Mouse (Mus musculus): Measurements from ENCODE around the gene Rps6ka4. TPM values are rescaled to one million over a fixed set of nuclear protein-coding genes. Genes with fewer than 3 reads are reported as not detected.
A peak's percentile ranks its signal among the peaks of the same experiment; 100 is the strongest.

Rps6ka4 gene
- polyA plus RNA-seq, 1 experiment from 2014 or later: 28.6 TPM

- Histone ChIP-seq H3K4me2 (no peak overlapping the region), H3K9me3 (ENCODE audit: low read depth, low read length) (no peaks in the 10 kb centered on the region), H3K27ac (ENCODE audit: low read depth) (no peak overlapping the region), H3K36me3 (ENCODE audit: insufficient read depth) (no peaks in the 10 kb centered on the region), H3K27me3 (ENCODE audit: insufficient read depth, low read length) (peaks cover 12% of the 10 kb centered on the region; the same call in 1 of the 2 replicates), H3K4me3 (ENCODE audit: low read depth, low read length) (no peak overlapping the region), H3K9ac (no peak overlapping the region), H3K4me1 (ENCODE audit: insufficient read depth) (0 out of 2 replicates have a peak, but pooled peaks cover 7% of the 10 kb centered on the region)
- ATAC-seq (ENCODE audit: insufficient read depth): no peak
- TF ChIP-seq CTCF (IDR thresholded peaks at IDR 0.05; ENCODE audit: low read depth): no peak
- WGBS: 40% methylated on average over 3 of the region's 3 CpGs
- no peak for DNase-seq
Observed at GRCm38 (mm10) chr19:6857003-6857360, 16.5 kb upstream of the Rps6ka4 start.

GRCm38 (mm10) chr19:6856281-6857002 is 16.0 kb upstream of the Rps6ka4 start:
- Histone ChIP-seq H3K9ac (no peak overlapping the region), H3K36me3 (ENCODE audit: insufficient read depth) (no peaks in the 10 kb centered on the region), H3K4me1 (ENCODE audit: insufficient read depth) (0 out of 2 replicates have a peak, but pooled peaks cover 7% of the 10 kb centered on the region), H3K27me3 (ENCODE audit: insufficient read depth, low read length) (peaks cover 12% of the 10 kb centered on the region; the same call in 1 of the 2 replicates), H3K4me3 (ENCODE audit: low read depth, low read length) (no peak overlapping the region), H3K9me3 (ENCODE audit: low read depth, low read length) (no peaks in the 10 kb centered on the region), H3K4me2 (no peak overlapping the region), H3K27ac (ENCODE audit: low read depth) (no peak overlapping the region)
- WGBS: 30% methylated on average over 12 of the region's 12 CpGs
- TF ChIP-seq CTCF (IDR thresholded peaks at IDR 0.05; ENCODE audit: low read depth): peak; percentile 67
- ATAC-seq (ENCODE audit: insufficient read depth): no peak; the same call in 1 of the 2 replicates
- DNase-seq: peak; percentile 81

- 3% methylated on average over 38 of the region's 38 CpGs for WGBS
- H3K9me3 ChIP-seq (ENCODE audit: low read depth, low read length): no peaks in the 10 kb centered on the region
- ATAC-seq (ENCODE audit: insufficient read depth): peak; percentile 56; the same call in 1 of the 2 replicates
- H3K4me1 ChIP-seq (ENCODE audit: insufficient read depth): 0 out of 2 replicates have a peak, but pooled peaks cover 7% of the 10 kb centered on the region
- H3K27me3 ChIP-seq (ENCODE audit: insufficient read depth, low read length): peaks cover 12% of the 10 kb centered on the region; the same call in 1 of the 2 replicates
- peak overlapping the region; percentile 54 for H3K4me2 ChIP-seq
- peak overlapping the region; percentile 14 for H3K4me3 ChIP-seq (ENCODE audit: low read depth, low read length)
- DNase-seq: peak; percentile 75
- no peaks in the 10 kb centered on the region for H3K36me3 ChIP-seq (ENCODE audit: insufficient read depth)
- no peak overlapping the region for H3K27ac ChIP-seq (ENCODE audit: low read depth)
- peak; percentile 40 for TF ChIP-seq CTCF (IDR thresholded peaks at IDR 0.05; ENCODE audit: low read depth)
- peak overlapping the region; percentile 26; the same call in 1 of the 2 replicates for H3K9ac ChIP-seq
Observed at GRCm38 (mm10) chr19:6855225-6856031, 15.0 kb upstream of the Rps6ka4 start.

DNA sequence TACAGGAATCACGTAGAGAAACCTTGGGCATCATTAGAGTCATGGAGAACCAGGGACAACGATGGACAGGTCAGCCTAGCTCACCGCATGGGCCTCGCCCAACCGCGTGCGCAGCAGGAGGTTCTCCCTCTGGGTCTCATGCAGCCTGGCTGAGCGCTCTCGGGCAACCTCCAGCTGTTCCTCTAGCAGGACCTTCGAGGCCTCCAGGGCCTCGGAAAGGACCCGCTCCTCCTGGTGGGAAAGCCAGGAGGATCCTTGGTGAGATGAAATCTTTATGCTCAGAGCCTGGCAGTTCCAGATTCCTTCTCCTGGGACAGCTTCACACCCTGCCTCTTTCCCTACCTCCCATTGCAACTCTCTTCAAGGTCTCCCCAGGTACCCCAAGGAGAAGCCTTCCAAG is 14.2 kb upstream of the Rps6ka4 start:
- ATAC-seq (ENCODE audit: insufficient read depth): 0 out of 2 replicates have a peak, but pooled peaks have one; percentile 8
- no peaks in the 10 kb centered on the region for H3K9me3 ChIP-seq (ENCODE audit: low read depth, low read length)
- H3K4me1 ChIP-seq (ENCODE audit: insufficient read depth): 0 out of 2 replicates have a peak, but pooled peaks cover 7% of the 10 kb centered on the region
- H3K4me3 ChIP-seq (ENCODE audit: low read depth, low read length): no peak overlapping the region
- H3K4me2 ChIP-seq: peak overlapping the region; percentile 54
- peaks cover 17% of the 10 kb centered on the region; the same call in 1 of the 2 replicates for H3K27me3 ChIP-seq (ENCODE audit: insufficient read depth, low read length)
- no peak overlapping the region for H3K27ac ChIP-seq (ENCODE audit: low read depth)
- WGBS: 81% methylated on average over 12 of the region's 12 CpGs
- no peaks in the 10 kb centered on the region for H3K36me3 ChIP-seq (ENCODE audit: insufficient read depth)
- H3K9ac ChIP-seq: no peak overlapping the region
- no peak for TF ChIP-seq CTCF (IDR thresholded peaks at IDR 0.05; ENCODE audit: low read depth)
- DNase-seq: no peak

GRCm38 (mm10) chr19:6853903-6854302 is 13.5 kb upstream of the Rps6ka4 start:
- WGBS: 67% methylated on average over 8 of the region's 8 CpGs

DNA sequence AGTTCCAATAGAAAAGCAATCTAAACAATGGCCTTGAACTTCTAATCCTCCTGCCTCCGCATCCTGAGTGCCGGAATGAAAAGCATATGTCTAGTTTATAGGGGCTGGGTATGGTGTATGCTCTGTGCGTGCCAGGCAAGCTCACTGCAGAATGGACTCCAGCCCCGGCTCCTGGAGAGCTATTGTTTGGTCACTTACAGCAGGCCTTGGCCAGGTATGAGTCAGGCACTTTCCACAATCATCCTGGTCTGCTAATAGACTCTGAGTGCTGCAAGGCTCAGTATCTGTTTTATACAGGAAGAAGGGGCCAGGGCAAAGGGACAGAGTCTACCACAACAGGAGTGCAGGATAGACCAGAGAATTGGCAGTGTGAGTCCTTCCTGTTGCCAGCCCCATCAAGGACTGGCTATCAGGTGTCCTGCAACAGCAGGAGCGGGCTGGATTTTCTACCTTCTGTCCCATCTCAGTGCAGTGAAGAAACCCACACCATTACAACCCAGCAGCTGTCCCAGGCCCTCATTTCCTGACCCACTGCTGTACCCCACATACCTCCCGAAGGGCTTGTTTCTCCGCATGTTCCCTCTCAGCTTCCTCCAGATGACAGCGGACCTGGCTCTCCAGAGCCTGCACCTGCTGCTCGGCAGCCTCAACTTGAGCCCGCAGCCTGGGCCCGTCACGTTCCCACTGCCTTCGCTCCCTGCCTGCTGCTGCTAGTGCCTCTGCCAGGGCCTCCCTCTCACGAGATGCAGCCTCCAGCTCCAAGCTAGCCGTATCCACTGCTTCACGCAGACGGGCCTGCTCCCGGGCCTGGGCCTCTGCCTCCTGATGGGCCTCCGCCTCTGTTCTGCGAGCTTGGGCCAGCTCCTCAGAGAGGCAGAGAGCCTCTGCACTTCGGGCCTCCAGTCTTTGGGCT is 12.2 kb upstream of the Rps6ka4 start:
- Histone ChIP-seq H3K4me3 (ENCODE audit: low read depth, low read length) (no peak overlapping the region), H3K4me2 (no peak overlapping the region), H3K4me1 (ENCODE audit: insufficient read depth) (0 out of 2 replicates have a peak, but pooled peaks cover 7% of the 10 kb centered on the region), H3K27ac (ENCODE audit: low read depth) (no peak overlapping the region), H3K36me3 (ENCODE audit: insufficient read depth) (no peaks in the 10 kb centered on the region), H3K9me3 (ENCODE audit: low read depth, low read length) (no peaks in the 10 kb centered on the region), H3K9ac (no peak overlapping the region), H3K27me3 (ENCODE audit: insufficient read depth, low read length) (peaks cover 37% of the 10 kb centered on the region)
- TF ChIP-seq CTCF (IDR thresholded peaks at IDR 0.05; ENCODE audit: low read depth): no peak
- no peak for ATAC-seq (ENCODE audit: insufficient read depth)
- DNase-seq: no peak
- WGBS: 75% methylated on average over 21 of the region's 21 CpGs

More at GRCm38 (mm10) chr19:6853903-6854302, 13.5 kb upstream of the Rps6ka4 start:
- no peak for TF ChIP-seq CTCF (IDR thresholded peaks at IDR 0.05; ENCODE audit: low read depth)
- peaks cover 24% of the 10 kb centered on the region for H3K27me3 ChIP-seq (ENCODE audit: insufficient read depth, low read length)
- no peak overlapping the region for H3K27ac ChIP-seq (ENCODE audit: low read depth)
- H3K4me2 ChIP-seq: no peak overlapping the region
- H3K4me1 ChIP-seq (ENCODE audit: insufficient read depth): 0 out of 2 replicates have a peak, but pooled peaks cover 7% of the 10 kb centered on the region
- ATAC-seq (ENCODE audit: insufficient read depth) (no peak), DNase-seq (no peak)
- H3K36me3 ChIP-seq (ENCODE audit: insufficient read depth): no peaks in the 10 kb centered on the region
- H3K9me3 ChIP-seq (ENCODE audit: low read depth, low read length): no peaks in the 10 kb centered on the region
- no peak overlapping the region for H3K9ac ChIP-seq
- H3K4me3 ChIP-seq (ENCODE audit: low read depth, low read length): no peak overlapping the region
